In the genomic region with DNA sequence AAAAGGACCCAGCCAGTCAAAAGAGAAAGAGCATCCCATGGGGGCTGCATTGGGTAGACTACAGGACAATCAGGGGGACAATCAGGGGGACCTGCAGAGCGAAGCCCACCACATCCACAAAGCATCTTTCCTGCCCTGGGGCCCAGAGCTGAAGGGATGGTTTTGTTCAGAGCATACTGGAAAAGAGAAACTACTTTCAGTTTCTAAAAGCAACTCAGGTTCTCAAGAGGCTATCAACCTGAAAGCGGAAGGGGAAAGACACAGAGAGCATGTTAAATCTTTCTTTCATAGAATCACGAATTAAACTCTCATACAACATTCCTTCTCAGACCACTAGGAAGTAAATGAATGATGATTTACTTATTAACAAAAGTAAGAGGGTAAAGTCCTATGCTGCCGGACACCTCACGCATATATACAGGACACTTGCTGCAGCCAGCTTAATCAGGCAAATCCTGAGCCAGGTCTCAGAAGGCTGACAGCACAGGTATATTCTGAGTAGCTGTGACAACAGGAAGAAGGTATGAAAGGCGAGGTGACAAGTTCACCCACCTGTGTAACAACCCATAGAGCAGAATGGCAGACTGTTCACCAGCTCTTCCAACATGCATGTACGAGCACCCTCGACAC, we compare ENCODE assay signal across 10 mouse cellular contexts.
DNase-seq lines count a peak whose midpoint lies in the region.
"Had no signal": no experiment of that assay in that cellular context is flagged by ENCODE, and none has a peak within 500 bp of the region (broad histone marks: within the 10 kb centered on the region; RNA-seq: fewer than 3 reads in every experiment).

No protein-coding gene starts in this region.

- peak; percentile 5 for DNase-seq in thymus, postnatal 25 days
- DNase-seq in thymus, postnatal 0 days (ENCODE audit: low spot score) = no peak
- peak; percentile 19 for DNase-seq in T-cell, adult 2 months (ENCODE audit: low spot score)
- DNase-seq in kidney, postnatal 10 days = peak; percentile 20
- DNase-seq in urinary bladder, postnatal 14 days (ENCODE audit: low spot score) = no peak
- DNase-seq in gastrocnemius, postnatal 10 days = no peak
- no peak for DNase-seq in urinary bladder, adult 18-20 months (ENCODE audit: low spot score in 2 of 2)
- DNase-seq: cerebellum, adult 8-10 months; heart, adult 2 months; right cerebral cortex, postnatal 14 days had no signal

Comparison
In these comparisons a context has a peak if more than half of its experiments do, and no peak if none do; other contexts are left out.
1. DNase-seq: peak in thymus, postnatal 25 days (single experiment), T-cell, adult 2 months (single experiment) and kidney, postnatal 10 days (single experiment); none in thymus, postnatal 0 days (single experiment), urinary bladder, postnatal 14 days (single experiment), gastrocnemius, postnatal 10 days (single experiment) and urinary bladder, adult 18-20 months (0 of 2).